Mouse (Mus musculus) lung, embryonic 16.5 days (tissue): ENCODE measurements around the gene Nek6. TPM values are rescaled to one million over a fixed set of nuclear protein-coding genes. Genes with fewer than 3 reads are reported as not detected.
A peak's percentile ranks its signal among the peaks of the same experiment; 100 is the strongest.

Source experiments
- ATAC-seq: fragments of 200-750 bp; cut with Nextera tagmentation; 2 replicates; pipeline ENCODE4 v1.8.0; 2017; ENCODE audit warnings: low read depth, mild to moderate bottlenecking, moderate library complexity
- H3K27ac ChIP-seq: fragments of 300-500 bp; sonication (generic); 2 replicates; pipeline ENCODE4 v1.5.1; 2014; ENCODE audit warnings: mild to moderate bottlenecking, control low read depth, low read length
- H3K27me3 ChIP-seq: fragments of 300-500 bp; sonication (generic); 2 replicates; pipeline ENCODE4 v1.6.1; 2014; ENCODE audit warnings: low read depth, low read length, mixed read lengths; ENCODE audit not compliant: control insufficient read depth, insufficient read depth
- H3K36me3 ChIP-seq: fragments of 300-500 bp; sonication (generic); 2 replicates; pipeline ENCODE4 v1.6.1; 2014; ENCODE audit warnings: low read length; ENCODE audit not compliant: control insufficient read depth, insufficient read depth
- H3K4me1 ChIP-seq: fragments of 300-500 bp; sonication (generic); replicated peaks from 2 replicates; pipeline ENCODE4 v1.6.1; 2014; ENCODE audit warnings: low read length, mixed read lengths; ENCODE audit not compliant: control insufficient read depth, insufficient read depth
- H3K4me2 ChIP-seq: fragments of 300-500 bp; sonication (generic); 2 replicates; pipeline ENCODE4 v1.6.1; 2014; ENCODE audit warnings: low read depth, low read length, control low read depth
- H3K4me3 ChIP-seq: fragments of 300-500 bp; sonication (generic); 2 replicates; pipeline ENCODE4 v1.5.1; 2014; ENCODE audit warnings: mild to moderate bottlenecking, low read length, control low read depth
- H3K9ac ChIP-seq: fragments of 300-500 bp; sonication (generic); 2 replicates; pipeline ENCODE4 v1.6.1; 2014; ENCODE audit warnings: low read length, control low read depth
- H3K9me3 ChIP-seq: fragments of 300-500 bp; sonication (generic); 2 replicates; pipeline ENCODE4 v1.6.1; 2016; ENCODE audit warnings: low read length; ENCODE audit not compliant: control insufficient read depth
- WGBS: fragments of 180-500 bp; shearing (Covaris S2); extraction: QIAGEN DNeasy Blood & Tissue Kit; methylation state at CpG from one replicate; pipeline ENCODE4 v1.1.7; 2014; 5-methylcytosine and 5-hydroxymethylcytosine counted together
- polyA plus RNA-seq: library from polyadenylated mRNA; unstranded; fragments of >200 nt; fragmentation: Nextera tagmentation; extraction: Ambion mirVana; gene quantifications from 2 replicates; pipeline ENCODE4 v1.2.1, GENCODE M21; 2015

Nek6 gene
- polyA plus RNA-seq, 1 experiment from 2014 or later: 122 TPM

GRCm38 (mm10) chr2:38530955-38531381 lies 19.5 kb downstream of the Nek6 start:
- ATAC-seq: peak; percentile 80
- Histone ChIP-seq H3K27ac (peak overlapping the region; percentile 79), H3K9ac (no peak overlapping the region), H3K27me3 (no peaks in the 10 kb centered on the region), H3K4me1 (peaks cover 65% of the 10 kb centered on the region), H3K4me2 (no peak overlapping the region), H3K9me3 (no peaks in the 10 kb centered on the region), H3K36me3 (no peaks in the 10 kb centered on the region), H3K4me3 (no peak overlapping the region)
- WGBS: 4% methylated on average over 6 of the region's 6 CpGs

- no peaks in the 10 kb centered on the region for H3K36me3 ChIP-seq
- H3K4me3 ChIP-seq: no peak overlapping the region
- 13% methylated on average over 6 of the region's 6 CpGs for WGBS
- peaks cover 80% of the 10 kb centered on the region for H3K4me1 ChIP-seq
- H3K27ac ChIP-seq: peak overlapping the region; percentile 78
- H3K27me3 ChIP-seq: no peaks in the 10 kb centered on the region
- H3K9ac ChIP-seq: no peak overlapping the region
- ATAC-seq: peak; percentile 59
- no peak overlapping the region for H3K4me2 ChIP-seq
- H3K9me3 ChIP-seq: no peaks in the 10 kb centered on the region
Measured at GRCm38 (mm10) chr2:38533322-38533721, 21.9 kb downstream of the Nek6 start.

GRCm38 (mm10) chr2:38533767-38534166 lies 22.3 kb downstream of the Nek6 start:
- H3K4me1 ChIP-seq: peaks cover 80% of the 10 kb centered on the region
- no peaks in the 10 kb centered on the region for H3K36me3 ChIP-seq
- WGBS: 39% methylated on average over 6 of the region's 6 CpGs
- no peak for ATAC-seq
- H3K4me3 ChIP-seq: no peak overlapping the region
- no peaks in the 10 kb centered on the region for H3K27me3 ChIP-seq
- no peak overlapping the region for H3K9ac ChIP-seq
- H3K9me3 ChIP-seq: no peaks in the 10 kb centered on the region
- no peak overlapping the region for H3K4me2 ChIP-seq
- H3K27ac ChIP-seq: peak overlapping the region; percentile 78

GRCm38 (mm10) chr2:38534241-38534940 lies 22.9 kb downstream of the Nek6 start:
- H3K27me3 ChIP-seq: no peaks in the 10 kb centered on the region
- no peak for ATAC-seq
- no peak overlapping the region for H3K27ac ChIP-seq
- no peak overlapping the region for H3K9ac ChIP-seq
- WGBS: 83% methylated on average over 5 of the region's 5 CpGs
- H3K4me3 ChIP-seq: no peak overlapping the region
- H3K4me2 ChIP-seq: no peak overlapping the region
- no peaks in the 10 kb centered on the region for H3K36me3 ChIP-seq
- H3K9me3 ChIP-seq: no peaks in the 10 kb centered on the region
- H3K4me1 ChIP-seq: peaks cover 77% of the 10 kb centered on the region

- peaks cover 75% of the 10 kb centered on the region for H3K4me1 ChIP-seq
- no peak overlapping the region for H3K4me3 ChIP-seq
- no peaks in the 10 kb centered on the region for H3K36me3 ChIP-seq
- no peak overlapping the region for H3K9ac ChIP-seq
- ATAC-seq: no peak
- H3K27me3 ChIP-seq: no peaks in the 10 kb centered on the region
- WGBS: 63% methylated on average over 8 of the region's 8 CpGs
- H3K4me2 ChIP-seq: no peak overlapping the region
- no peaks in the 10 kb centered on the region for H3K9me3 ChIP-seq
- H3K27ac ChIP-seq: no peak overlapping the region
Measured at GRCm38 (mm10) chr2:38535051-38535450, 23.6 kb downstream of the Nek6 start.

GRCm38 (mm10) chr2:38535521-38536220 lies 24.2 kb downstream of the Nek6 start:
- Histone ChIP-seq H3K36me3 (no peaks in the 10 kb centered on the region), H3K9ac (no peak overlapping the region), H3K4me2 (no peak overlapping the region; the same call in 1 of the 2 replicates), H3K4me3 (no peak overlapping the region), H3K27ac (peak overlapping the region; percentile 54), H3K27me3 (no peaks in the 10 kb centered on the region), H3K4me1 (peaks cover 71% of the 10 kb centered on the region), H3K9me3 (no peaks in the 10 kb centered on the region)
- 43% methylated on average over 14 of the region's 14 CpGs for WGBS
- ATAC-seq: no peak

GRCm38 (mm10) chr2:38536331-38536731 lies 24.9 kb downstream of the Nek6 start:
- Histone ChIP-seq H3K9ac (no peak overlapping the region), H3K36me3 (no peaks in the 10 kb centered on the region), H3K4me3 (no peak overlapping the region), H3K9me3 (no peaks in the 10 kb centered on the region), H3K27me3 (no peaks in the 10 kb centered on the region), H3K4me1 (peaks cover 65% of the 10 kb centered on the region), H3K27ac (peak overlapping the region; percentile 54), H3K4me2 (no peak overlapping the region; the same call in 1 of the 2 replicates)
- WGBS: 40% methylated on average over 8 of the region's 8 CpGs
- no peak for ATAC-seq

- Histone ChIP-seq H3K27me3 (no peaks in the 10 kb centered on the region), H3K4me2 (no peak overlapping the region), H3K4me3 (no peak overlapping the region), H3K9ac (no peak overlapping the region), H3K36me3 (no peaks in the 10 kb centered on the region), H3K9me3 (no peaks in the 10 kb centered on the region), H3K4me1 (peaks cover 48% of the 10 kb centered on the region), H3K27ac (no peak overlapping the region)
- 69% methylated on average over 9 of the region's 9 CpGs for WGBS
- ATAC-seq: 0 out of 2 replicates have a peak, but pooled peaks have one; percentile 15
Measured at GRCm38 (mm10) chr2:38539677-38540076, 28.2 kb downstream of the Nek6 start.

GRCm38 (mm10) chr2:38540666-38541065 lies 29.2 kb downstream of the Nek6 start:
- ATAC-seq: no peak
- Histone ChIP-seq H3K27ac (no peak overlapping the region), H3K4me3 (no peak overlapping the region), H3K9me3 (no peaks in the 10 kb centered on the region), H3K4me2 (no peak overlapping the region), H3K9ac (no peak overlapping the region; the same call in 1 of the 2 replicates), H3K36me3 (no peaks in the 10 kb centered on the region), H3K4me1 (peaks cover 42% of the 10 kb centered on the region), H3K27me3 (no peaks in the 10 kb centered on the region)
- WGBS: 86% methylated on average over 6 of the region's 6 CpGs
